Mouse (Mus musculus) gastrocnemius, postnatal 14 days (tissue): Measurements from ENCODE around the gene Calr4. TPM values are rescaled to one million over a fixed set of nuclear protein-coding genes. Genes with fewer than 3 reads are reported as not detected.
A peak's percentile ranks its signal among the peaks of the same experiment; 100 is the strongest.

ENCODE experiments used
- DNase-seq: peaks from one replicate; pipeline ENCODE4 v3.0.0; 2021; ENCODE audit warnings: mixed read lengths
- intact Hi-C: fragments of 180-260 bp; cut with DNase I; formaldehyde crosslinking; loops from one replicate; pipeline ENCODE4 v1.15.1; 2025; ENCODE audit warnings: low total_unique reads
- total RNA-seq, 2 experiments: library from RNA; stranded (reverse); gene quantifications; 2 replicates each; pipeline ENCODE4 v1.2.3; 2021

Calr4 gene
- total RNA-seq, 2 experiments from 2014 or later, result 0.12 TPM; not detected in 1

GRCm38 (mm10) chr4:109267452-109267851 lies 33.2 kb downstream of the Calr4 start:
- DNase-seq, result no peak
- intact Hi-C loops, result no loop called here

DNA sequence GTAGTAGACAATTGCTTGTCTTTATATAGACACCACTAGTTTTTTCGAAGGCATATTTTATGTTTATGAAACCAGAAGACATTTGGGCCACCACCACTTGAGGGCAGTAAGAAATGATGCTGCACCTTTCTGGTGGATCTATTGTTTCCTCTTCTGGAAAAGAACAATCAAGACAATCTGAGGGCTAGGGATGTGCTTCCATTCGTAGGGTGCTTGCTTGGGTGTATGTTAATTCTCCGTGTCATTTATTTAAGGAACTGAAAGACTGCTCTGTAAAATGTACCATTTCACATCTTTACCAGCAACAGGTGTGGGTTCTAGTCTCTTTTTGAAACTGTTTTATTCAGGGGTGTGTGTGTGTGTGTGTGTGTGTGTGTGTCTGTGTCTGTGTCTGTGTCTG lies 34.6 kb downstream of the Calr4 start:
- DNase-seq, result no peak
- intact Hi-C loops, result no loop called here

- DNase-seq, result no peak
- intact Hi-C loops, result no loop called here
Measured at GRCm38 (mm10) chr4:109271803-109272202, 37.5 kb downstream of the Calr4 start.

GRCm38 (mm10) chr4:109273586-109274240 lies 39.4 kb downstream of the Calr4 start:
- DNase-seq, result peak; percentile 18
- intact Hi-C loops, result no loop called here

GRCm38 (mm10) chr4:109279689-109280458 lies 45.6 kb downstream of the Calr4 start, which contains the start of gene Eps15:
TSS of gene Eps15 (plus strand) at chr4:109280268.
- intact Hi-C loops, result no loop called here
- DNase-seq, result peak; percentile 95

DNA sequence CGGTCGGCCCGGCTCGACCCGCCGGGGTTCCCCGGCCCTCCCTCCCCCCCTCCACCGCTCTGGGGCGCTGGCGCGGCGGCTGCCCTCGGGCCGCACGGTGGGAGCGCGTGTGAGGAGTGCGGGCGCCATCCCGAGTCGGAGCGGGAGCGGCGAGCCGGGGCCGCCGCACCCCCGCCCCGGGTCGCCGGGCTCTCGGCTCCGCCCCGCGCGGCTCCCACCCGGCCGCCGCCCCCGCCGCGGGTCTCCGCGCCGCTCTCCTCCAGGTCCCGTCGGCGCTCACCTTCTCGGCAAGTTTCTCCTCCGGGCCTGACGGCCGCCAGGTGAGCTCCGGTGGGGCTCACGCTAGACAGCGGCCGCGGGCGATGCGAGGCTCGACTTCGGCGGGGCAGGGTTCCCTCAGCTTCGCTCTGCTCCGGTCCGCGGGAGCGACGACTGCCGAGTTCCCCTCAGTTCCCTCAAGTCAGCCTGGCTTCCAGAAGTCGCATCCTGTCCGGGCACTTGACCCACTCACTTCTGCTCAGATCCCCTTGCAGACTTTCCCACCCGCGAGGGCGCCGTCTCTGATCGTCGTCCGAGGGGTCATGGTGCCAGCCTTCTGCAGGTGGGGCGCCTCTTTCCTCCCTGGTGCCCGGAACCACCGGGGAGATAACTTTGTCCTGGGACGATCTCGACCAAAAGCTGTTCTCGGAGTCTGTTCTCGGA lies 46.3 kb downstream of the Calr4 start:
- no peak for DNase-seq
- intact Hi-C loops, result no loop called here

DNA sequence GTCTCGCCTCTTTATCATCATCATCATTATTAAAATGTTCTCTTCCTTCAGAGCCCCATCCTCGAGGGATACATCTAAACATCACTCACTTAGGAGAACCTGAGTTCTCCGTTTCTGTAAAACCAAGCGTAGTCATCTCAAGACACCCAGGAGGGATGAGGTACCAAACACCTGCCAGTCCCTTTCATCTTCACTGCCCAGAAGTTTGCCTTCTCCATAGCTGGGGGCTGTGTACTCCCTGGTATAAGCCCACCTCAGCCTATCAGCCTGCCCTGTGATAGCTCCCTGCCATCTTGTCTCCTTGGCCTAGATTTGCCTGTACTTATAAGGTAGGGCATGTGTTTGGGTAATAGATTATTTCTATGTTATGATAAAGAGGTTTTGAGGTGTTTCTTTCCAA lies 46.9 kb downstream of the Calr4 start:
- DNase-seq, result no peak
- intact Hi-C loops, result no loop called here

DNA sequence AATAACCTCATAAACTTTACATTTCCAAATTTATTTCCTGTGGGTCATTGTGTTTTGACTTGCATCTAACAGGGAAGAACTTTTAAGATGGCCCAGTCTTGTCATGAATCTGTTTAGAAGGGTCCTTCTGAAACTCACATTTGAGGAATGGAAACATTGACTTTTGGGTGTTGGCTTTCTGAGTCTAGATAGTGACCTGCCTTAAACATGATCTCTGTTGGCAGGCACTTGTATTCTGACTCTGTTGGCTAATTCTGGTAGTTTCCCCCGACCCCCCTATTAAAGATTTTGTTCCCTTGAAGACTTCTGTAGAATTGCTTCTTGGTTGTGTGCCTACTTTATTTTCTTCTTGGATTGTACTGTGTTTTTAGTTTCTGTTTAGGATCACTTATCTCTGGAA lies 47.7 kb downstream of the Calr4 start:
- intact Hi-C loops, result no loop called here
- no peak for DNase-seq

- DNase-seq, result no peak
- intact Hi-C loops, result no loop called here
Measured at GRCm38 (mm10) chr4:109294629-109295028, 60.3 kb downstream of the Calr4 start.

DNA sequence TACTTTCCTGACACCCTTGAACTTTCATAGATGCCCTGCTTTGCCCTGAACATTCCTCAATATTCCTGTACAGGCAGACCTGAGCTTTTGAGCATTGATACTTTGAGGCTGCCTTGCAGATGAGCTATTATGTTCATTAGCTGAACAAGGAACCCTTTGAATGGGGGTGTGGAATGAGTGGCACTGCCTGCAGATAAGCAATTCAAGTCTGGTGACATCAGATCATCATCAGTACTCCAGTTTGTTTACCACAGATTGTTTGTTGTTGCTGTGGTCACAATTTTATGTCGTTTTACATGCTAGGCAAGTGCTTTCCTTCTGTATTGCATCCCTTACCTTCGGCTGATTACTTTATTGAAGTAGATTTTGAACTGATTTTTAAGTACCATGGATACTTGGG lies 62.2 kb downstream of the Calr4 start:
- intact Hi-C loops, result no loop called here
- DNase-seq, result no peak

- no peak for DNase-seq
- intact Hi-C loops, result no loop called here
Measured at GRCm38 (mm10) chr4:109299136-109299535, 64.9 kb downstream of the Calr4 start.

Other genes with a start within 250 kb of the Calr4 start
- 10 to 100 TPM; 71.8 to 86.4 TPM for gene Nrd1, start 233.8 kb upstream of the Calr4 start, total RNA-seq
- gene Osbpl9, start 32.2 kb upstream of the Calr4 start, total RNA-seq, result 100 to 1,000 TPM in 1 of 2 experiments, 10 to 100 TPM in 1; 76.2 to 100 TPM
- 10 to 100 TPM; 39.2 to 48.1 TPM for gene Eps15, start 45.8 kb downstream of the Calr4 start, total RNA-seq
- gene Ttc39a, start 172.1 kb downstream of the Calr4 start, total RNA-seq, result under 1 TPM; 0.25 to 0.44 TPM